Mouse (Mus musculus) stomach, embryonic 14.5 days (tissue): ENCODE measurements around the gene Gcnt2. TPM values are rescaled to one million over a fixed set of nuclear protein-coding genes. Genes with fewer than 3 reads are reported as not detected.

Source experiments
- ATAC-seq: fragments of 200-750 bp; cut with Nextera tagmentation; 2 replicates; pipeline ENCODE4 v1.8.0; 2017; ENCODE audit warnings: low read depth, moderate TSS enrichment; ENCODE audit not compliant: insufficient number of reproducible peaks, insufficient read depth, low FRiP score
- H3K27ac ChIP-seq: fragments of 300-500 bp; sonication (generic); 2 replicates; pipeline ENCODE4 v1.5.1; 2014; ENCODE audit warnings: mild to moderate bottlenecking, low read length, moderate library complexity, mixed read lengths
- H3K27me3 ChIP-seq: fragments of 300-500 bp; sonication (generic); 2 replicates; pipeline ENCODE4 v1.6.1; 2014; ENCODE audit warnings: low read length, control low read depth, mixed read lengths; ENCODE audit not compliant: control insufficient read depth, insufficient read depth
- H3K36me3 ChIP-seq: fragments of 300-500 bp; sonication (generic); 2 replicates; pipeline ENCODE4 v1.6.1; 2014; ENCODE audit warnings: mild to moderate bottlenecking, control low read depth, low read length, moderate library complexity, mixed read lengths; ENCODE audit not compliant: control insufficient read depth, insufficient read depth
- H3K4me1 ChIP-seq: fragments of 300-500 bp; sonication (generic); 2 replicates; pipeline ENCODE4 v1.6.1; 2014; ENCODE audit warnings: low read length, control low read depth, mixed read lengths; ENCODE audit not compliant: control insufficient read depth, insufficient read depth
- H3K4me2 ChIP-seq: fragments of 300-500 bp; sonication (generic); replicated peaks from 2 replicates; pipeline ENCODE4 v1.6.1; 2014; ENCODE audit warnings: low read depth, low read length, control low read depth
- H3K4me3 ChIP-seq: fragments of 300-500 bp; sonication (generic); 2 replicates; pipeline ENCODE4 v1.5.1; 2014; ENCODE audit warnings: low read depth, low read length, control low read depth
- H3K9ac ChIP-seq: fragments of 300-500 bp; sonication (generic); replicated peaks from 2 replicates; pipeline ENCODE4 v1.6.1; 2014; ENCODE audit warnings: low read depth, mild to moderate bottlenecking, control low read depth, low read length, moderate library complexity, mixed read lengths
- H3K9me3 ChIP-seq: fragments of 300-500 bp; sonication (generic); 2 replicates; pipeline ENCODE4 v1.6.1; 2016; ENCODE audit warnings: low read depth, low read length, control low read depth; ENCODE audit not compliant: control insufficient read depth
- WGBS: fragments of 180-500 bp; shearing (Covaris S2); extraction: QIAGEN DNeasy Blood & Tissue Kit; methylation state at CpG from one replicate; pipeline ENCODE4 v1.1.7; 2014; 5-methylcytosine and 5-hydroxymethylcytosine counted together
- polyA plus RNA-seq: library from polyadenylated mRNA; unstranded; fragments of >200 nt; fragmentation: Nextera tagmentation; extraction: Ambion mirVana; gene quantifications from 2 replicates; pipeline ENCODE4 v1.2.1, GENCODE M21; 2014

Gcnt2 gene
- polyA plus RNA-seq, 1 experiment from 2014 or later: 8.3 TPM

- no peaks in the 10 kb centered on the region for H3K4me1 ChIP-seq
- H3K4me3 ChIP-seq: no peak overlapping the region
- H3K27me3 ChIP-seq: no peaks in the 10 kb centered on the region
- no peaks in the 10 kb centered on the region for H3K36me3 ChIP-seq
- no peak for ATAC-seq
- H3K9ac ChIP-seq: no peak overlapping the region
- no peak overlapping the region for H3K4me2 ChIP-seq
- no peaks in the 10 kb centered on the region for H3K9me3 ChIP-seq
- WGBS: 69% methylated on average over 9 of the region's 9 CpGs
- no peak overlapping the region for H3K27ac ChIP-seq
Observed at GRCm38 (mm10) chr13:40846375-40846774, 13.2 kb upstream of the Gcnt2 start.

- Histone ChIP-seq H3K9ac (no peak overlapping the region), H3K4me3 (no peak overlapping the region), H3K36me3 (no peaks in the 10 kb centered on the region), H3K27me3 (no peaks in the 10 kb centered on the region), H3K4me1 (no peaks in the 10 kb centered on the region), H3K9me3 (no peaks in the 10 kb centered on the region), H3K27ac (no peak overlapping the region), H3K4me2 (no peak overlapping the region)
- no peak for ATAC-seq
- WGBS: 65% methylated on average over 4 of the region's 4 CpGs
Observed at GRCm38 (mm10) chr13:40847898-40848297, 11.7 kb upstream of the Gcnt2 start.

- Histone ChIP-seq H3K36me3 (no peaks in the 10 kb centered on the region), H3K4me3 (no peak overlapping the region), H3K9ac (no peak overlapping the region), H3K4me2 (no peak overlapping the region), H3K27me3 (no peaks in the 10 kb centered on the region), H3K27ac (no peak overlapping the region), H3K9me3 (no peaks in the 10 kb centered on the region), H3K4me1 (no peaks in the 10 kb centered on the region)
- 91% methylated on average over 6 of the region's 6 CpGs for WGBS
- no peak for ATAC-seq
Observed at GRCm38 (mm10) chr13:40850686-40851085, 8.9 kb upstream of the Gcnt2 start.

GRCm38 (mm10) chr13:40851281-40851680 lies 8.3 kb upstream of the Gcnt2 start:
- WGBS: 86% methylated on average over 7 of the region's 7 CpGs
- no peaks in the 10 kb centered on the region for H3K4me1 ChIP-seq
- H3K27ac ChIP-seq: no peak overlapping the region
- H3K4me2 ChIP-seq: no peak overlapping the region
- H3K4me3 ChIP-seq: no peak overlapping the region
- no peaks in the 10 kb centered on the region for H3K36me3 ChIP-seq
- H3K9me3 ChIP-seq: no peaks in the 10 kb centered on the region
- H3K27me3 ChIP-seq: no peaks in the 10 kb centered on the region
- no peak for ATAC-seq
- H3K9ac ChIP-seq: no peak overlapping the region

GRCm38 (mm10) chr13:40851961-40852360 lies 7.6 kb upstream of the Gcnt2 start:
- H3K36me3 ChIP-seq: no peaks in the 10 kb centered on the region
- ATAC-seq: no peak
- 77% methylated on average over 13 of the region's 13 CpGs for WGBS
- no peak overlapping the region for H3K27ac ChIP-seq
- H3K4me3 ChIP-seq: no peak overlapping the region
- H3K27me3 ChIP-seq: no peaks in the 10 kb centered on the region
- H3K9me3 ChIP-seq: no peaks in the 10 kb centered on the region
- H3K4me1 ChIP-seq: no peaks in the 10 kb centered on the region
- H3K9ac ChIP-seq: no peak overlapping the region
- no peak overlapping the region for H3K4me2 ChIP-seq

GRCm38 (mm10) chr13:40852791-40853190 lies 6.8 kb upstream of the Gcnt2 start:
- no peaks in the 10 kb centered on the region for H3K4me1 ChIP-seq
- WGBS: 89% methylated on average over 5 of the region's 5 CpGs
- H3K9me3 ChIP-seq: no peaks in the 10 kb centered on the region
- ATAC-seq: no peak
- H3K4me2 ChIP-seq: no peak overlapping the region
- no peak overlapping the region for H3K9ac ChIP-seq
- H3K27ac ChIP-seq: no peak overlapping the region
- no peaks in the 10 kb centered on the region for H3K36me3 ChIP-seq
- no peaks in the 10 kb centered on the region for H3K27me3 ChIP-seq
- no peak overlapping the region for H3K4me3 ChIP-seq

- no peak overlapping the region for H3K27ac ChIP-seq
- H3K4me2 ChIP-seq: peak overlapping the region; percentile 62
- H3K4me1 ChIP-seq: no peaks in the 10 kb centered on the region
- H3K36me3 ChIP-seq: no peaks in the 10 kb centered on the region
- H3K27me3 ChIP-seq: no peaks in the 10 kb centered on the region
- no peak for ATAC-seq
- WGBS: 75% methylated on average over 4 of the region's 4 CpGs
- H3K9me3 ChIP-seq: no peaks in the 10 kb centered on the region
- peak overlapping the region; percentile 31; the same call in 1 of the 2 replicates for H3K4me3 ChIP-seq
- no peak overlapping the region for H3K9ac ChIP-seq
Observed at GRCm38 (mm10) chr13:40853842-40854241, 5.7 kb upstream of the Gcnt2 start.

GRCm38 (mm10) chr13:40854451-40855058 lies 5.0 kb upstream of the Gcnt2 start:
- 0 out of 2 replicates have a peak overlapping the region, but pooled peaks have one; percentile 30 for H3K9ac ChIP-seq
- peak; percentile 87 for ATAC-seq
- under 1% methylated on average over 13 of the region's 13 CpGs for WGBS
- no peaks in the 10 kb centered on the region for H3K4me1 ChIP-seq
- peak overlapping the region; percentile 31 for H3K4me3 ChIP-seq
- no peaks in the 10 kb centered on the region for H3K36me3 ChIP-seq
- H3K9me3 ChIP-seq: no peaks in the 10 kb centered on the region
- no peaks in the 10 kb centered on the region for H3K27me3 ChIP-seq
- peak overlapping the region; percentile 39; the same call in 1 of the 2 replicates for H3K27ac ChIP-seq
- H3K4me2 ChIP-seq: peak overlapping the region; percentile 62

GRCm38 (mm10) chr13:40855266-40855665 lies 4.3 kb upstream of the Gcnt2 start:
- no peak overlapping the region for H3K4me3 ChIP-seq
- no peaks in the 10 kb centered on the region for H3K36me3 ChIP-seq
- ATAC-seq: no peak
- peak overlapping the region; percentile 62; the same call in 1 of the 2 replicates for H3K4me2 ChIP-seq
- H3K4me1 ChIP-seq: no peaks in the 10 kb centered on the region
- no peaks in the 10 kb centered on the region for H3K27me3 ChIP-seq
- no peaks in the 10 kb centered on the region for H3K9me3 ChIP-seq
- no peak overlapping the region for H3K9ac ChIP-seq
- 76% methylated on average over 6 of the region's 6 CpGs for WGBS
- no peak overlapping the region for H3K27ac ChIP-seq
